Mouse (Mus musculus) bone marrow macrophage, adult 2 months (primary cell): ENCODE measurements around the gene Il20rb. TPM values are rescaled to one million over a fixed set of nuclear protein-coding genes. Genes with fewer than 3 reads are reported as not detected.

ENCODE experiments used
- H3K27ac ChIP-seq: 2 replicates; pipeline ENCODE4 v1.5.1; 2012; ENCODE audit warnings: low read depth, low read length; ENCODE audit not compliant: insufficient read depth
- H3K4me1 ChIP-seq: 2 replicates; pipeline ENCODE4 v1.6.1; 2012; ENCODE audit warnings: low read length; ENCODE audit not compliant: control insufficient read depth, insufficient read depth
- H3K4me3 ChIP-seq: 2 replicates; pipeline ENCODE4 v1.5.1; 2012; ENCODE audit warnings: mild to moderate bottlenecking, low read length, moderate library complexity; ENCODE audit not compliant: insufficient read depth
- CTCF ChIP-seq: IDR thresholded peaks from 2 replicates; pipeline ENCODE4 v1.5.1; 2012; ENCODE audit warnings: low read depth, mild to moderate bottlenecking, low read length, moderate library complexity
- POLR2A ChIP-seq: IDR thresholded peaks from 2 replicates; pipeline ENCODE4 v1.6.1; 2012; ENCODE audit warnings: mild to moderate bottlenecking, low read depth, low read length, borderline replicate concordance
- polyA plus RNA-seq: library from polyadenylated mRNA; stranded (reverse); fragments of >200 nt; gene quantifications from 2 replicates; pipeline ENCODE4 v1.2.4, GENCODE M21; 2012; ENCODE audit not compliant: missing spikeins, insufficient read depth, insufficient read length

The Il20rb gene
- polyA plus RNA-seq, 1 experiment, result 1.1 TPM

GRCm38 (mm10) chr9:100470936-100471604, 15.5 kb downstream of the Il20rb start:
- Histone ChIP-seq H3K4me1 (peaks cover 7% of the 10 kb centered on the region; the same call in 1 of the 2 replicates), H3K4me3 (no peak overlapping the region), H3K27ac (no peak overlapping the region)
- no peak for TF ChIP-seq CTCF
- no peak for TF ChIP-seq POLR2A

GRCm38 (mm10) chr9:100470228-100470627, 16.4 kb downstream of the Il20rb start:
- Histone ChIP-seq H3K27ac (no peak overlapping the region), H3K4me1 (peaks cover 7% of the 10 kb centered on the region; the same call in 1 of the 2 replicates), H3K4me3 (no peak overlapping the region)
- no peak for TF ChIP-seq POLR2A
- no peak for TF ChIP-seq CTCF

- TF ChIP-seq CTCF, result no peak
- TF ChIP-seq POLR2A, result no peak
- Histone ChIP-seq H3K4me3 (no peak overlapping the region), H3K27ac (no peak overlapping the region), H3K4me1 (peaks cover 7% of the 10 kb centered on the region; the same call in 1 of the 2 replicates)
Observed at GRCm38 (mm10) chr9:100469681-100470080, 16.9 kb downstream of the Il20rb start.

GRCm38 (mm10) chr9:100468151-100468550, 18.4 kb downstream of the Il20rb start:
- no peaks in the 10 kb centered on the region for H3K4me1 ChIP-seq
- no peak overlapping the region for H3K27ac ChIP-seq
- TF ChIP-seq POLR2A (no peak), CTCF (no peak)
- no peak overlapping the region for H3K4me3 ChIP-seq

- no peak overlapping the region for H3K4me3 ChIP-seq
- H3K4me1 ChIP-seq, result no peaks in the 10 kb centered on the region
- no peak for TF ChIP-seq CTCF
- no peak overlapping the region for H3K27ac ChIP-seq
Observed at GRCm38 (mm10) chr9:100467653-100468052, 18.9 kb downstream of the Il20rb start.

- TF ChIP-seq POLR2A (no peak), CTCF (no peak)
- H3K4me1 ChIP-seq, result no peaks in the 10 kb centered on the region
- H3K27ac ChIP-seq, result no peak overlapping the region
- H3K4me3 ChIP-seq, result no peak overlapping the region
Observed at GRCm38 (mm10) chr9:100466743-100467142, 19.8 kb downstream of the Il20rb start.

GRCm38 (mm10) chr9:100465988-100466387, 20.6 kb downstream of the Il20rb start:
- Histone ChIP-seq H3K27ac (no peak overlapping the region), H3K4me3 (no peak overlapping the region), H3K4me1 (no peaks in the 10 kb centered on the region)
- TF ChIP-seq POLR2A, result no peak
- TF ChIP-seq CTCF, result no peak

GRCm38 (mm10) chr9:100465380-100465779, 21.2 kb downstream of the Il20rb start:
- TF ChIP-seq CTCF (no peak), POLR2A (no peak)
- Histone ChIP-seq H3K27ac (no peak overlapping the region), H3K4me1 (no peaks in the 10 kb centered on the region), H3K4me3 (no peak overlapping the region)

- TF ChIP-seq CTCF (no peak), POLR2A (no peak)
- Histone ChIP-seq H3K4me3 (no peak overlapping the region), H3K4me1 (no peaks in the 10 kb centered on the region), H3K27ac (no peak overlapping the region)
Observed at GRCm38 (mm10) chr9:100463771-100464170, 22.8 kb downstream of the Il20rb start.

GRCm38 (mm10) chr9:100462098-100462497, 24.5 kb downstream of the Il20rb start:
- Histone ChIP-seq H3K27ac (no peak overlapping the region), H3K4me1 (no peaks in the 10 kb centered on the region), H3K4me3 (no peak overlapping the region)
- no peak for TF ChIP-seq POLR2A
- no peak for TF ChIP-seq CTCF
